Mouse (Mus musculus) lung, embryonic 14.5 days (tissue): Measurements from ENCODE around the gene Dbf4. TPM values are rescaled to one million over a fixed set of nuclear protein-coding genes. Genes with fewer than 3 reads are reported as not detected.
A peak's percentile ranks its signal among the peaks of the same experiment; 100 is the strongest.

ENCODE experiments used
- ATAC-seq: fragments of 200-750 bp; cut with Nextera tagmentation; 2 replicates; pipeline ENCODE4 v1.8.0; 2017; ENCODE audit warnings: mild to moderate bottlenecking, moderate TSS enrichment, moderate library complexity; ENCODE audit not compliant: insufficient read depth
- DNase-seq: peaks from one replicate; pipeline ENCODE4 v3.0.0-alpha.2; 2015
- H3K27ac ChIP-seq: fragments of 300-500 bp; sonication (generic); 2 replicates; pipeline ENCODE4 v1.5.1; 2014; ENCODE audit warnings: low read depth, mild to moderate bottlenecking, moderate library complexity
- H3K27me3 ChIP-seq: fragments of 300-500 bp; sonication (generic); 2 replicates; pipeline ENCODE4 v1.6.1; 2014; ENCODE audit warnings: low read length, control low read depth; ENCODE audit not compliant: insufficient read depth
- H3K36me3 ChIP-seq: fragments of 300-500 bp; sonication (generic); 2 replicates; pipeline ENCODE4 v1.6.1; 2014; ENCODE audit warnings: control low read depth; ENCODE audit not compliant: insufficient read depth
- H3K4me1 ChIP-seq: fragments of 300-500 bp; sonication (generic); 2 replicates; pipeline ENCODE4 v1.6.1; 2014; ENCODE audit warnings: antibody characterized with exemption, control low read depth; ENCODE audit not compliant: insufficient read depth
- H3K4me2 ChIP-seq: fragments of 300-500 bp; sonication (generic); 2 replicates; pipeline ENCODE4 v1.6.1; 2014; ENCODE audit warnings: mild to moderate bottlenecking
- H3K4me3 ChIP-seq: fragments of 300-500 bp; sonication (generic); 2 replicates; pipeline ENCODE4 v1.5.1; 2014; ENCODE audit warnings: low read depth, low read length
- H3K9ac ChIP-seq: fragments of 300-500 bp; sonication (generic); 2 replicates; pipeline ENCODE4 v1.6.1; 2014
- H3K9me3 ChIP-seq: fragments of 300-500 bp; sonication (generic); 2 replicates; pipeline ENCODE4 v1.6.1; 2016; ENCODE audit warnings: low read depth, low read length, control low read depth
- CTCF ChIP-seq: IDR thresholded peaks from 2 replicates; pipeline ENCODE4 v1.5.1; 2016; ENCODE audit warnings: antibody characterized with exemption, low read depth
- WGBS: fragments of 180-500 bp; shearing (Covaris S2); extraction: QIAGEN DNeasy Blood & Tissue Kit; methylation state at CpG from one replicate; pipeline ENCODE4 v1.1.7; 2014; 5-methylcytosine and 5-hydroxymethylcytosine counted together
- polyA plus RNA-seq: library from polyadenylated mRNA; unstranded; fragments of >200 nt; fragmentation: Nextera tagmentation; extraction: Ambion mirVana; gene quantifications from 2 replicates; pipeline ENCODE4 v1.2.1, GENCODE M21; 2014

Dbf4 gene
- polyA plus RNA-seq, 1 experiment from 2014 or later = 68.3 TPM

- H3K9me3 ChIP-seq = no peaks in the 10 kb centered on the region
- peak overlapping the region; percentile 74 for H3K9ac ChIP-seq
- DNase-seq (peak; percentile 64), ATAC-seq (no peak)
- TF ChIP-seq CTCF = 0 out of 2 replicates have a peak, but pooled peaks have one; percentile 20
- no peaks in the 10 kb centered on the region for H3K27me3 ChIP-seq
- H3K36me3 ChIP-seq = peaks cover 18% of the 10 kb centered on the region
- peak overlapping the region; percentile 75 for H3K27ac ChIP-seq
- under 1% methylated on average over 40 of the region's 40 CpGs for WGBS
- H3K4me1 ChIP-seq = no peaks in the 10 kb centered on the region
- peak overlapping the region; percentile 64 for H3K4me2 ChIP-seq
- peak overlapping the region; percentile 80 for H3K4me3 ChIP-seq
Measured at GRCm38 (mm10) chr5:8422932-8423928, 714 bp upstream of the Dbf4 start.

GRCm38 (mm10) chr5:8421424-8421823 lies 1.1 kb downstream of the Dbf4 start:
- TF ChIP-seq CTCF = no peak
- Histone ChIP-seq H3K27ac (no peak overlapping the region), H3K36me3 (peaks cover 34% of the 10 kb centered on the region), H3K4me1 (no peaks in the 10 kb centered on the region), H3K4me3 (peak overlapping the region; percentile 80), H3K9me3 (no peaks in the 10 kb centered on the region), H3K4me2 (peak overlapping the region; percentile 64), H3K27me3 (no peaks in the 10 kb centered on the region), H3K9ac (peak overlapping the region; percentile 74)
- 6% methylated on average over 3 of the region's 3 CpGs for WGBS
- ATAC-seq (no peak), DNase-seq (no peak)

- peaks cover 53% of the 10 kb centered on the region for H3K36me3 ChIP-seq
- TF ChIP-seq CTCF = no peak
- H3K9me3 ChIP-seq = no peaks in the 10 kb centered on the region
- H3K27ac ChIP-seq = no peak overlapping the region
- H3K4me1 ChIP-seq = no peaks in the 10 kb centered on the region
- DNase-seq (no peak), ATAC-seq (no peak)
- no peak overlapping the region for H3K4me3 ChIP-seq
- H3K4me2 ChIP-seq = no peak overlapping the region
- WGBS = 65% methylated on average over 1 of the region's 1 CpGs
- no peak overlapping the region for H3K9ac ChIP-seq
- H3K27me3 ChIP-seq = no peaks in the 10 kb centered on the region
Measured at GRCm38 (mm10) chr5:8417443-8417842, 5.1 kb downstream of the Dbf4 start.

GRCm38 (mm10) chr5:8416683-8417413 lies 5.7 kb downstream of the Dbf4 start:
- no peaks in the 10 kb centered on the region for H3K4me1 ChIP-seq
- no peak for TF ChIP-seq CTCF
- DNase-seq (no peak), ATAC-seq (peak; percentile 67; the same call in 1 of the 2 replicates)
- WGBS = 84% methylated on average over 3 of the region's 3 CpGs
- peaks cover 57% of the 10 kb centered on the region for H3K36me3 ChIP-seq
- H3K4me3 ChIP-seq = no peak overlapping the region
- H3K9me3 ChIP-seq = no peaks in the 10 kb centered on the region
- no peak overlapping the region for H3K9ac ChIP-seq
- H3K27me3 ChIP-seq = no peaks in the 10 kb centered on the region
- no peak overlapping the region for H3K27ac ChIP-seq
- no peak overlapping the region for H3K4me2 ChIP-seq

- H3K9ac ChIP-seq = no peak overlapping the region
- H3K27me3 ChIP-seq = no peaks in the 10 kb centered on the region
- ATAC-seq (no peak), DNase-seq (no peak)
- H3K4me3 ChIP-seq = no peak overlapping the region
- no peak for TF ChIP-seq CTCF
- no peak overlapping the region for H3K4me2 ChIP-seq
- 88% methylated on average over 4 of the region's 4 CpGs for WGBS
- H3K27ac ChIP-seq = no peak overlapping the region
- H3K4me1 ChIP-seq = no peaks in the 10 kb centered on the region
- H3K36me3 ChIP-seq = peaks cover 71% of the 10 kb centered on the region
- no peaks in the 10 kb centered on the region for H3K9me3 ChIP-seq
Measured at GRCm38 (mm10) chr5:8408746-8409145, 13.8 kb downstream of the Dbf4 start.

- Histone ChIP-seq H3K9me3 (no peaks in the 10 kb centered on the region), H3K27ac (no peak overlapping the region), H3K4me3 (no peak overlapping the region), H3K4me1 (no peaks in the 10 kb centered on the region), H3K27me3 (no peaks in the 10 kb centered on the region), H3K36me3 (peaks cover 51% of the 10 kb centered on the region), H3K9ac (no peak overlapping the region), H3K4me2 (no peak overlapping the region)
- TF ChIP-seq CTCF = no peak
- no peak for DNase-seq
- 93% methylated on average over 13 of the region's 13 CpGs for WGBS
- no peak for ATAC-seq
Measured at GRCm38 (mm10) chr5:8397587-8398249, 24.8 kb downstream of the Dbf4 start.
